ENCODE assay signal across 17 mouse cellular contexts in the genomic region with DNA sequence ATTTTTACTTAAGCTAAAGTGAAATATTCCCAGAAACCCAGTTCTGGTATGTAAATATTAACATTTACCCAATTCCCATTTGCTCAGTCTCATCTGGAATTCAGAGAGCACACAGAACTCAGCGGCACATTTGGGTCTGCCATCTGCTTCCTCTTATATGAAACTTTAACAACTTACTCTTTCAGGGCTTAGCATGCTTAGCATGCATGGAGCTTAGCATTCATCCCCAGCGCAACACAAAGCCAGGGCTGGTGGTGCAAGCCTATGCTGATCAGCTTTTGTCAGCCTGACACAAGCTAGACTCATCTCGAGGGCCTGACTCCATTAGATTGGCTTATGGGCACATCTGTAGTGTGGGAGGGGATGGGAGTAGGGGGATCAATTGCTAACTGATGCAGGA. TPM values are rescaled to one million over a fixed set of nuclear protein-coding genes. Genes with fewer than 3 reads are reported as not detected.
DNase-seq lines count a peak whose midpoint lies in the region; ATAC-seq and TF ChIP-seq lines count a peak whose summit lies in the region.
"Had no signal": no experiment of that assay in that cellular context is flagged by ENCODE, and none has a peak within 500 bp of the region (broad histone marks: within the 10 kb centered on the region; RNA-seq: fewer than 3 reads in every experiment).

No protein-coding gene starts in this region.

- no peaks in the 10 kb centered on the region for H3K4me1 ChIP-seq in forebrain, postnatal 0 days (ENCODE audit: insufficient read depth)
- H3K4me1 ChIP-seq: heart, embryonic 13.5 days; liver, embryonic 12.5 days; lung, embryonic 15.5 days had no signal

- no peaks in the 10 kb centered on the region for H3K36me3 ChIP-seq in forebrain, postnatal 0 days (ENCODE audit: insufficient read depth)
- H3K36me3 ChIP-seq: G1E; heart, embryonic 13.5 days; liver, embryonic 12.5 days; lung, embryonic 15.5 days had no signal

- 49% methylated on average over 3 of the region's 3 CpGs for WGBS in forebrain, postnatal 0 days

- peak overlapping the region; percentile 35 for H3K27ac ChIP-seq in forebrain, postnatal 0 days (ENCODE audit: low read depth, low read length)
- H3K27ac ChIP-seq: heart, embryonic 13.5 days; liver, embryonic 12.5 days; lung, embryonic 15.5 days had no signal

- no peak overlapping the region for H3K4me2 ChIP-seq in forebrain, postnatal 0 days (ENCODE audit: low read depth)
- H3K4me2 ChIP-seq: heart, embryonic 13.5 days; liver, embryonic 12.5 days; lung, embryonic 15.5 days had no signal

- H3K4me3 ChIP-seq in forebrain, postnatal 0 days (ENCODE audit: low read depth, low read length) = no peak overlapping the region
- H3K4me3 ChIP-seq: heart, embryonic 13.5 days; liver, embryonic 12.5 days; lung, embryonic 15.5 days had no signal

- no peaks in the 10 kb centered on the region for H3K27me3 ChIP-seq in forebrain, postnatal 0 days (ENCODE audit: insufficient read depth, low read length)
- H3K27me3 ChIP-seq: heart, embryonic 13.5 days; liver, embryonic 12.5 days; lung, embryonic 15.5 days had no signal

- ATAC-seq in forebrain, postnatal 0 days = peak; percentile 85
- ATAC-seq: liver, embryonic 12.5 days had no signal

- no peak overlapping the region for H3K9ac ChIP-seq in forebrain, postnatal 0 days
- H3K9ac ChIP-seq: heart, embryonic 13.5 days; liver, embryonic 12.5 days; lung, embryonic 15.5 days had no signal

- H3K9me3 ChIP-seq in forebrain, postnatal 0 days (ENCODE audit: low read length) = no peaks in the 10 kb centered on the region
- H3K9me3 ChIP-seq: liver, embryonic 12.5 days; lung, embryonic 15.5 days had no signal

- DNase-seq in layer of hippocampus, adult 11-12 months (ENCODE audit: low spot score) = peak; percentile 52
- DNase-seq in layer of hippocampus, postnatal 25 days (ENCODE audit: extremely low spot score in 1 of 2, low spot score in 1 of 2) = no peak
- DNase-seq in right cerebral cortex, postnatal 10 days (ENCODE audit: low spot score in 2 of 2) = peak; percentile 47 to 60
- no peak for DNase-seq in right cerebral cortex, adult 2 months (ENCODE audit: low spot score in 2 of 2)
- peak; percentile 61 for DNase-seq in forebrain, postnatal 0 days
- DNase-seq in telencephalon, adult 2 months (ENCODE audit: low read depth, low spot score) = peak; percentile 68
- DNase-seq in ovary, postnatal 10 days (ENCODE audit: low spot score) = no peak
- no peak for DNase-seq in ovary, postnatal 36 days (ENCODE audit: low spot score)
- DNase-seq: adrenal gland, postnatal 10 days; cerebellum, postnatal 10 days; gastrocnemius, postnatal 36 days; kidney, adult 2 months; kidney, postnatal 25 days had no signal

- no peak for TF ChIP-seq CTCF in forebrain, postnatal 0 days (IDR thresholded peaks at IDR 0.05; ENCODE audit: low read depth)

RNA-seq across cellular contexts. Expression of a gene that starts 25.9 kb away (rescaled TPM):
- 10 to 100 TPM; 39.1 to 44.7 TPM for total RNA-seq in layer of hippocampus, postnatal 25 days (2021)
- total RNA-seq in forebrain, postnatal 0 days (2014; rRNA removed) = 83.1 and 84.2 TPM in 2 replicates
- polyA plus RNA-seq in forebrain, postnatal 0 days (2015; fragmentation: Nextera tagmentation; extraction: Ambion mirVana) = 76.6 and 78.4 TPM in 2 replicates

RNA-seq across cellular contexts. Expression of a gene that starts 44.3 kb away (rescaled TPM):
- total RNA-seq in layer of hippocampus, postnatal 25 days (2021) = 1 to 10 TPM; 1.7 to 2.4 TPM
- 0.92 and 2.9 TPM in 2 replicates for total RNA-seq in forebrain, postnatal 0 days (2014; rRNA removed)
- polyA plus RNA-seq in forebrain, postnatal 0 days (2015; fragmentation: Nextera tagmentation; extraction: Ambion mirVana) = 0.75 and 0.93 TPM in 2 replicates
- polyA plus RNA-seq: G1E had no signal

Comparison
In these comparisons a context has a peak if more than half of its experiments do, and no peak if none do; other contexts are left out.
1. DNase-seq: peak in layer of hippocampus, adult 11-12 months (single experiment), right cerebral cortex, postnatal 10 days (2 of 2), forebrain, postnatal 0 days (single experiment) and telencephalon, adult 2 months (single experiment); none in layer of hippocampus, postnatal 25 days (0 of 2), right cerebral cortex, adult 2 months (0 of 2), ovary, postnatal 10 days (single experiment) and ovary, postnatal 36 days (single experiment).